Comparison of ENCODE assay signal across 16 mouse cellular contexts in genomic region chr5:106973883-106974282, GRCm38 (mm10). TPM values are rescaled to one million over a fixed set of nuclear protein-coding genes. Genes with fewer than 3 reads are reported as not detected.
"Had no signal": no experiment of that assay in that cellular context is flagged by ENCODE, and none has a peak within 500 bp of the region (broad histone marks: within the 10 kb centered on the region; RNA-seq: fewer than 3 reads in every experiment).

No protein-coding gene starts in this region.

- H3K4me3 ChIP-seq: left cerebral cortex, adult 2 months; limb, embryonic 10.5 days; megakaryocyte, embryonic 14.5 days had no signal

- H3K4me2 ChIP-seq: liver, embryonic 11.5 days; midbrain, embryonic 11.5 days had no signal

- H3K9me3 ChIP-seq: limb, embryonic 10.5 days; megakaryocyte, embryonic 14.5 days had no signal

- ATAC-seq: intestine, embryonic 16.5 days; midbrain, embryonic 16.5 days had no signal

- H3K27me3 ChIP-seq: megakaryocyte, embryonic 14.5 days had no signal

- H3K27ac ChIP-seq: left cerebral cortex, adult 2 months; limb, embryonic 10.5 days; macrophage had no signal

- H3K4me1 ChIP-seq: limb, embryonic 10.5 days had no signal

- DNase-seq: kidney, adult 9 months; kidney, postnatal 10 days; kidney, postnatal 4 days; lung, postnatal 14 days; right cerebral cortex, adult 18-20 months; right cerebral cortex, postnatal 25 days; thymus, postnatal 4 days had no signal

RNA-seq across cellular contexts. Expression of gene Hfm1, which starts 47.8 kb away (rescaled TPM):
- polyA plus RNA-seq: macrophage; small intestine, adult 2 months had no signal
